Mouse (Mus musculus) E14TG2a.4 (cell line): ENCODE measurements around the gene Izumo2.

ENCODE experiments used
- CTCF ChIP-seq: conservative IDR thresholded peaks from 2 replicates; pipeline ENCODE4 v1.5.1; 2014; ENCODE audit warnings: low read length
- NANOG ChIP-seq: IDR thresholded peaks from 2 replicates; pipeline ENCODE4 v1.6.1; 2014; ENCODE audit warnings: borderline replicate concordance, low read length, mixed read lengths
- POU5F1 ChIP-seq: IDR thresholded peaks from 2 replicates; pipeline ENCODE4 v1.6.1; 2014; ENCODE audit warnings: low read length, borderline replicate concordance

DNA sequence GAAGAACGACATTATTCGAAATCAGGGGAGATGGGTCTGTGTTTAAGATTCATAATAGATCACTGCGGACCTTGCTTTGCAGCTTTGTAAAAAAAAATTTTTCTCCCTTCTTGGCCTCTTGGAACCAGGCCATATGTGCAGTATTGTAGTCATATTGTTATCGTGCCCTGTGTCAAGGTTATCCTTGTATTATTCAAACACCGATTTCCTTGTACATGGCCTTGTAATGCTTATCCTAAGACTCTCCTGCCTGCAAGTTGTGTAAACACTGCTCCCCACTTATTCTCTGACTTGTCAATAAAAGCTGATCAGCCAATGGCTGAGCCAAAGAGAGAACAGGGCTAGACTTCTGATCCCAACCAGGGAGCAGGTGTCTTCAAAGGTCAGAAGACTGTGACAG, 13.5 kb downstream of the Izumo2 start:
- TF ChIP-seq CTCF (no peak), NANOG (no peak), POU5F1 (no peak)
